Mouse (Mus musculus) midbrain, embryonic 11.5 days (tissue): ENCODE measurements around the gene Mbtps1. TPM values are rescaled to one million over a fixed set of nuclear protein-coding genes. Genes with fewer than 3 reads are reported as not detected.

ENCODE experiments used
- ATAC-seq: fragments of 200-750 bp; cut with Nextera tagmentation; 2 replicates; pipeline ENCODE4 v1.8.0; 2017; ENCODE audit warnings: moderate TSS enrichment, moderate library complexity; ENCODE audit not compliant: low FRiP score
- DNase-seq: peaks from one replicate; pipeline ENCODE4 v3.0.0; 2015; ENCODE audit warnings: low spot score; ENCODE audit errors: missing footprints
- H3K27ac ChIP-seq: fragments of 300-500 bp; sonication (generic); 2 replicates; pipeline ENCODE4 v1.5.1; 2014; ENCODE audit warnings: low read depth, low read length
- H3K27me3 ChIP-seq: fragments of 300-500 bp; sonication (generic); 2 replicates; pipeline ENCODE4 v1.6.1; 2014; ENCODE audit warnings: mild to moderate bottlenecking, low read length, moderate library complexity, mixed read lengths; ENCODE audit not compliant: control insufficient read depth, insufficient read depth
- H3K36me3 ChIP-seq: fragments of 300-500 bp; sonication (generic); 2 replicates; pipeline ENCODE4 v1.6.1; 2014; ENCODE audit warnings: mild to moderate bottlenecking, low read length, moderate library complexity, mixed read lengths; ENCODE audit not compliant: control insufficient read depth, insufficient read depth
- H3K4me1 ChIP-seq: fragments of 300-500 bp; sonication (generic); 2 replicates; pipeline ENCODE4 v1.6.1; 2014; ENCODE audit warnings: low read length; ENCODE audit not compliant: control insufficient read depth, insufficient read depth
- H3K4me2 ChIP-seq: fragments of 300-500 bp; sonication (generic); 2 replicates; pipeline ENCODE4 v1.6.1; 2014; ENCODE audit warnings: mild to moderate bottlenecking, moderate library complexity
- H3K4me3 ChIP-seq: fragments of 300-500 bp; sonication (generic); 2 replicates; pipeline ENCODE4 v1.5.1; 2014; ENCODE audit warnings: low read depth, low read length
- H3K9ac ChIP-seq: fragments of 300-500 bp; sonication (generic); 2 replicates; pipeline ENCODE4 v1.6.1; 2014; ENCODE audit warnings: low read length
- H3K9me3 ChIP-seq: fragments of 300-500 bp; sonication (generic); 2 replicates; pipeline ENCODE4 v1.6.1; 2016; ENCODE audit warnings: low read length; ENCODE audit not compliant: control insufficient read depth
- WGBS: fragments of 180-500 bp; shearing (Covaris S2); extraction: QIAGEN DNeasy Blood & Tissue Kit; methylation state at CpG from one replicate; pipeline ENCODE4 v1.1.7; 2014; 5-methylcytosine and 5-hydroxymethylcytosine counted together
- polyA plus RNA-seq: library from polyadenylated mRNA; unstranded; fragments of >200 nt; fragmentation: Nextera tagmentation; extraction: Ambion mirVana; gene quantifications from 2 replicates; pipeline ENCODE4 v1.2.1, GENCODE M21; 2014

Mbtps1 gene
- polyA plus RNA-seq, 1 experiment from 2014 or later, result 83.3 TPM

DNA sequence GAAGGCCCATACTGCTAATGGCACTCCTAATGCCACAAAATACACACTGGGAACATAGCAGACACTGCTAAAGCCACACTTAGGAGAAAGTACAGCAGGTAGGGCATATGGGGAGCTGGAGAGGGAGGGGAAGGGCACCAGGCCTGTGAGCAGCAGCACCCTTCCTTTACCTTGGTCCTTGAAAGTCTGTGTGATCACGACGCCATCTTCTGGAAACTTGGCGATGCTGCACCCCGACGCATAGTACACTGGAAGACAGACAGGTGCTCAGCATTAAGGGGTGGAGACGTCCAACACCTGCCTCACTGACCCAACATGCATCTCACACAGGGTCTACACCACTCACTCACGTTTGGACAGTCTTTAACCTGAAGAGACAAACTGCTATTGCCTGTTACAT is 38.4 kb downstream of the Mbtps1 start:
- no peak for ATAC-seq
- no peak overlapping the region for H3K9ac ChIP-seq
- no peaks in the 10 kb centered on the region for H3K27me3 ChIP-seq
- WGBS, result 69% methylated on average over 7 of the region's 7 CpGs
- DNase-seq, result no peak
- H3K36me3 ChIP-seq, result peaks cover 26% of the 10 kb centered on the region
- no peak overlapping the region for H3K4me3 ChIP-seq
- H3K27ac ChIP-seq, result no peak overlapping the region
- peaks cover 4% of the 10 kb centered on the region for H3K4me1 ChIP-seq
- no peaks in the 10 kb centered on the region for H3K9me3 ChIP-seq
- no peak overlapping the region for H3K4me2 ChIP-seq

- H3K9ac ChIP-seq, result no peak overlapping the region
- no peak for ATAC-seq
- H3K4me1 ChIP-seq, result peaks cover 4% of the 10 kb centered on the region
- peaks cover 30% of the 10 kb centered on the region for H3K36me3 ChIP-seq
- 69% methylated on average over 5 of the region's 5 CpGs for WGBS
- DNase-seq, result no peak
- no peak overlapping the region for H3K4me3 ChIP-seq
- no peaks in the 10 kb centered on the region for H3K27me3 ChIP-seq
- H3K9me3 ChIP-seq, result no peaks in the 10 kb centered on the region
- H3K27ac ChIP-seq, result no peak overlapping the region
- H3K4me2 ChIP-seq, result no peak overlapping the region
Observed at GRCm38 (mm10) chr8:119516674-119517073, 41.9 kb downstream of the Mbtps1 start.

DNA sequence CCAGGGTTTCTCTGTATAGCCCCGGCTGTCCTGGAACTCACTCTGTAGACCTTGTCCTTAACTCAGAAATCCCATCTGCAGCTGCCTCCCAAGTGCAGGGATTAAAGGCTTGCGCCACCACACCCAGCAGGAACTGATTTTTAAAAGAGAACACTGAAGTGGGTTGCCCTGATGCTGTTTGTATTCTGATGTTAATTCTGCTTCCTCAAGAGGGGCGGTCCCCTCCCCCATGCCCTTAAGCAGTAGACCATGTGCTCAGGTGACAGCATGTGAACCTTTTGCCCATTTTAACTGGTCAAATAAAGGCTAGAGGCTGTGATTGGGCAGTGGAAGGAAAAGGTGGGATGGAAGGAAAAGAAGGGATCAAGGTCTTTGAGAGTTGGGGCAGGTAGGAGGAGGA is 42.8 kb downstream of the Mbtps1 start:
- no peak for ATAC-seq
- peaks cover 26% of the 10 kb centered on the region for H3K36me3 ChIP-seq
- 42% methylated on average over 3 of the region's 3 CpGs for WGBS
- DNase-seq, result no peak
- H3K9me3 ChIP-seq, result no peaks in the 10 kb centered on the region
- peaks cover 4% of the 10 kb centered on the region for H3K4me1 ChIP-seq
- no peak overlapping the region for H3K9ac ChIP-seq
- no peak overlapping the region for H3K4me2 ChIP-seq
- no peak overlapping the region for H3K4me3 ChIP-seq
- no peak overlapping the region for H3K27ac ChIP-seq
- H3K27me3 ChIP-seq, result no peaks in the 10 kb centered on the region

DNA sequence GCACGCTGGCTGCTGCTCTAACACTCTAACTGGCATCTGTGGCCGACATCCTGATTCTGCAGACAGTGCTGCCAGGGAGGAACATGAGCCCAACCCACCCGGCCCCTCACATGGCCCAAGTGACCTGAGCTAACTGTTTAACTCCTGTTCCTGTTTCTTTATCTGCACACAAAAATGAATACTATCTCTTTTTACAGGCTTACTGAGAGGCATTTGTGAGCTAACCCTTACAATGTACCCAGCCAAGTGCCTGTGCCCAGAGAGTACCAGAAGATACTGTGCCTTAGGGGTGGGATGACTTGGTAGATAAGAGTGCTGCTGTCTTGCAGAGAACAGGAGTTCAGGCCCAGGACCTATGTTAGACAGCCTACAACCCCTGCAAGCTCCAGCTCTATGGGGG is 43.6 kb downstream of the Mbtps1 start:
- Histone ChIP-seq H3K4me3 (no peak overlapping the region), H3K9ac (no peak overlapping the region), H3K4me1 (peaks cover 4% of the 10 kb centered on the region), H3K36me3 (peaks cover 24% of the 10 kb centered on the region), H3K9me3 (no peaks in the 10 kb centered on the region), H3K27ac (no peak overlapping the region), H3K4me2 (no peak overlapping the region), H3K27me3 (no peaks in the 10 kb centered on the region)
- ATAC-seq (no peak), DNase-seq (no peak)
- 91% methylated on average over 3 of the region's 3 CpGs for WGBS

DNA sequence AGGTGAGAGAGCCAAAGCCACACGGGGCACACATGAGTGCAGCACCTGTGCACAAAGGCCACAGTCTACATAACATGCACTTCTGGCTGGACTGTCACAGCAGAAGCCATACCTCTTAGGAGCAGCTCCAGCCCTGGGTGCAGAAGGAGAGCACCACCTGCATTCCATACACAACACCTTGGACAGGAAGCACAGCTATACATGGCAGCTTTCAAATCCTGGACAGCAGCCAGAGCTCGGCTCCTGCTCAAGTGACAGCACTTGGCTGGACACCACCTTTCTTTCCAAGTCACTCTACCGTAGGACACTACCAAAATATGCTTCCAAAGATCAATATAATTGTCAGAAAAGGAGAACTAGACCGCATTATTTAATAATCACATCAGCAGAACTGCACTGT is 45.1 kb downstream of the Mbtps1 start:
- Histone ChIP-seq H3K27me3 (no peaks in the 10 kb centered on the region), H3K4me2 (no peak overlapping the region), H3K9me3 (no peaks in the 10 kb centered on the region), H3K4me1 (peaks cover 4% of the 10 kb centered on the region), H3K27ac (no peak overlapping the region), H3K4me3 (no peak overlapping the region), H3K9ac (no peak overlapping the region), H3K36me3 (peaks cover 26% of the 10 kb centered on the region)
- 96% methylated on average over 4 of the region's 4 CpGs for WGBS
- no peak for DNase-seq
- ATAC-seq, result no peak

DNA sequence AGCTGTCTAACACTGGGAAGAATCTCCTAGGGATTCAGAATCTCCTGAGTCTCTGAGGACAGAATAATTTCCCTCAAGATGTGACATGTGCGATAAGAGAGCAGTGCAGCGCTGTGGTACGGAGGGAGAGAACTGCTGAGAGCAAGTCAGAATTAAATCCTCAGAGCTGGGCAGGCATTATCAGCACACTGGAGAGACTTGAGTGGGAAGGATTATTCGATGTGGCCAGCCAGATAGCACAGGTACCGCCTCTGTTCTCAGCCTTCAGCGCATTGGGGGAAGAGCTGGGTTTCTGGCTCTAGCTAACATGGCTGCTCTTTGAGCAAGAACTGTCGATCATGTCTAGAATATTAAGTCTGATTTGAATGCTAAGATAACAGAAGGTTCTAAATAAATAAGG is 46.8 kb downstream of the Mbtps1 start:
- no peak for ATAC-seq
- H3K9ac ChIP-seq, result no peak overlapping the region
- no peak overlapping the region for H3K4me3 ChIP-seq
- H3K36me3 ChIP-seq, result peaks cover 24% of the 10 kb centered on the region
- no peak overlapping the region for H3K27ac ChIP-seq
- DNase-seq, result no peak
- peaks cover 4% of the 10 kb centered on the region for H3K4me1 ChIP-seq
- no peak overlapping the region for H3K4me2 ChIP-seq
- no peaks in the 10 kb centered on the region for H3K9me3 ChIP-seq
- H3K27me3 ChIP-seq, result no peaks in the 10 kb centered on the region
- WGBS, result 94% methylated on average over 7 of the region's 7 CpGs

GRCm38 (mm10) chr8:119510471-119510870 is 48.1 kb downstream of the Mbtps1 start:
- no peak overlapping the region for H3K4me2 ChIP-seq
- H3K27ac ChIP-seq, result no peak overlapping the region
- H3K9ac ChIP-seq, result no peak overlapping the region
- peaks cover 24% of the 10 kb centered on the region for H3K36me3 ChIP-seq
- peaks cover 2% of the 10 kb centered on the region for H3K4me1 ChIP-seq
- 93% methylated on average over 9 of the region's 9 CpGs for WGBS
- H3K27me3 ChIP-seq, result no peaks in the 10 kb centered on the region
- no peak for DNase-seq
- H3K9me3 ChIP-seq, result no peaks in the 10 kb centered on the region
- H3K4me3 ChIP-seq, result no peak overlapping the region
- ATAC-seq, result no peak

- peaks cover 14% of the 10 kb centered on the region; the same call in 1 of the 2 replicates for H3K36me3 ChIP-seq
- 88% methylated on average over 8 of the region's 8 CpGs for WGBS
- peaks cover 12% of the 10 kb centered on the region for H3K4me1 ChIP-seq
- no peaks in the 10 kb centered on the region for H3K9me3 ChIP-seq
- H3K9ac ChIP-seq, result no peak overlapping the region
- no peak overlapping the region for H3K4me2 ChIP-seq
- H3K27ac ChIP-seq, result no peak overlapping the region
- H3K4me3 ChIP-seq, result no peak overlapping the region
- DNase-seq (no peak), ATAC-seq (no peak)
- no peaks in the 10 kb centered on the region for H3K27me3 ChIP-seq
Observed at GRCm38 (mm10) chr8:119506106-119506505, 52.4 kb downstream of the Mbtps1 start.

DNA sequence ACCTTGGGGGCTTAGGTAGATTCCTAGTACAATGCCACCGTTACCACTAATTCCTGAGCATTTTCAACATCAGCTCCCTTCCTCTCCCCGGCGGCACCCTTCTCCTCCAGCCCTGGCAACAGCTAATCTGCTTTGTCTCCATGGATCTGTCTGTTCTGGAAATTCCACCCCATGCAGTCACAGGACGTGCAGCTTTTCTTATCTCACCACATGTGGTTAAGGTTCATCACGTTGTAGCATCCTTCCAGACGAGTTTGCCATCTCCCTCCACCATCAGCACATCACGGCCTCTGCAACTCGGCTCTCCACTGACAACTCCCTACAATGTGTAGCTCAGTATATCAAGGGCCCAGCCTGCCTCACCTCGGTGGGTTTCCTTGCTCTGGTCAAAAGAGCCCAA is 53.0 kb downstream of the Mbtps1 start:
- no peak for DNase-seq
- Histone ChIP-seq H3K36me3 (peaks cover 14% of the 10 kb centered on the region; the same call in 1 of the 2 replicates), H3K9ac (no peak overlapping the region), H3K4me3 (no peak overlapping the region), H3K4me2 (no peak overlapping the region), H3K9me3 (no peaks in the 10 kb centered on the region), H3K4me1 (peaks cover 12% of the 10 kb centered on the region), H3K27me3 (no peaks in the 10 kb centered on the region), H3K27ac (no peak overlapping the region)
- 12% methylated on average over 9 of the region's 9 CpGs for WGBS
- no peak for ATAC-seq
